Mouse (Mus musculus) myocyte (in vitro differentiated cells): ENCODE measurements around the gene Gabpb1. TPM values are rescaled to one million over a fixed set of nuclear protein-coding genes. Genes with fewer than 3 reads are reported as not detected.

ENCODE experiments used
- H3K27me3 ChIP-seq: one replicate; pipeline ENCODE4 v1.6.1; 2011; ENCODE audit not compliant: control insufficient read depth, insufficient read depth, insufficient read length
- H3K36me3 ChIP-seq: one replicate; pipeline ENCODE4 v1.6.1; 2011; ENCODE audit not compliant: control insufficient read depth, insufficient read depth
- H3K4me2 ChIP-seq: one replicate; pipeline ENCODE4 v1.6.1; 2011; ENCODE audit warnings: low read depth, control low read depth
- H3K4me3 ChIP-seq: one replicate; pipeline ENCODE4 v1.5.1; 2011; ENCODE audit warnings: mild to moderate bottlenecking, control low read depth, moderate library complexity
- H3K79me2 ChIP-seq: one replicate; pipeline ENCODE4 v1.6.1; 2011; ENCODE audit not compliant: control insufficient read depth, insufficient read depth
- H3ac ChIP-seq: one replicate; pipeline ENCODE4 v1.6.1; 2011; ENCODE audit not compliant: control insufficient read depth, insufficient read length
- CEBPB ChIP-seq: IDR thresholded peaks from 2 replicates; pipeline ENCODE4 v1.6.1; 2011; ENCODE audit warnings: mild to moderate bottlenecking, moderate library complexity; ENCODE audit not compliant: poor library complexity, insufficient read depth, severe bottlenecking
- E2F4 ChIP-seq: IDR thresholded peaks from one replicate; pipeline ENCODE4 v1.6.1; 2011; ENCODE audit warnings: mild to moderate bottlenecking, control low read depth, moderate library complexity; ENCODE audit not compliant: insufficient read depth
- MAX ChIP-seq: IDR thresholded peaks from one replicate; pipeline ENCODE4 v1.6.1; 2011; ENCODE audit warnings: low read depth, mild to moderate bottlenecking, control low read depth
- MYOD1 ChIP-seq, 3 experiments: IDR thresholded peaks; one replicate each; pipeline ENCODE4 v1.6.1; 2011; ENCODE audit warnings: control low read depth in 2 of 3, low read depth in 2 of 3, mild to moderate bottlenecking in 2 of 3, moderate library complexity in 1 of 3; ENCODE audit not compliant: insufficient read length in 2 of 3, control insufficient read depth in 1 of 3
- MYOG ChIP-seq, 3 experiments: IDR thresholded peaks; one replicate each; pipeline ENCODE4 v1.6.1; 2011; ENCODE audit warnings: control low read depth in 2 of 3, low read depth in 2 of 3, mild to moderate bottlenecking in 2 of 3; ENCODE audit not compliant: insufficient read length in 2 of 3, control insufficient read depth in 1 of 3, insufficient read depth in 1 of 3
- POLR2A ChIP-seq: IDR thresholded peaks from one replicate; pipeline ENCODE4 v1.6.1; 2011; ENCODE audit warnings: low read depth, mild to moderate bottlenecking, control low read depth, moderate library complexity; ENCODE audit not compliant: insufficient read length
- POLR2AphosphoS2 ChIP-seq: IDR thresholded peaks from one replicate; pipeline ENCODE4 v1.6.1; 2011; ENCODE audit warnings: low read depth, control low read depth; ENCODE audit not compliant: insufficient read length
- REST ChIP-seq: IDR thresholded peaks from one replicate; pipeline ENCODE4 v1.6.1; 2011; ENCODE audit warnings: mild to moderate bottlenecking, control low read depth, moderate library complexity; ENCODE audit not compliant: insufficient read depth, insufficient read length
- SRF ChIP-seq: IDR thresholded peaks from one replicate; pipeline ENCODE4 v1.6.1; 2011; ENCODE audit warnings: low read depth; ENCODE audit not compliant: control insufficient read depth, insufficient read length
- TCF12 ChIP-seq: IDR thresholded peaks from one replicate; pipeline ENCODE4 v1.6.1; 2011; ENCODE audit warnings: mild to moderate bottlenecking, control low read depth; ENCODE audit not compliant: poor library complexity, insufficient read depth, severe bottlenecking
- TCF3 ChIP-seq: IDR thresholded peaks from one replicate; pipeline ENCODE4 v1.6.1; 2011; ENCODE audit warnings: low read depth, control low read depth; ENCODE audit not compliant: insufficient read length
- USF1 ChIP-seq: IDR thresholded peaks from one replicate; pipeline ENCODE4 v1.6.1; 2011; ENCODE audit warnings: low read depth, mild to moderate bottlenecking, control low read depth, moderate library complexity
- polyA plus RNA-seq: library from polyadenylated mRNA; unstranded; fragments of >200 nt; fragmentation: generic; extraction: Trizol; gene quantifications from one replicate; pipeline ENCODE4 v1.2.1, GENCODE M21; 2012; ENCODE audit warnings: missing spikeins

The Gabpb1 gene
- polyA plus RNA-seq, 1 experiment, result 12.3 TPM

GRCm38 (mm10) chr2:126707438-126707779 lies 31.3 kb upstream of the Gabpb1 start:
- H3K36me3 ChIP-seq, result no peaks in the 10 kb centered on the region
- peaks cover 47% of the 10 kb centered on the region for H3K79me2 ChIP-seq
- TF ChIP-seq USF1 (no peak), MAX (no peak), MYOD1 (IDR thresholded peaks at IDR 0.05; ENCODE audit: control insufficient read depth in 1 of 3, insufficient read length in 2 of 3, low read depth in 2 of 3) (peak in 1 of 3 experiments; percentile 13), MYOG (IDR thresholded peaks at IDR 0.05; ENCODE audit: control insufficient read depth in 1 of 3, insufficient read depth in 1 of 3, insufficient read length in 2 of 3, low read depth in 2 of 3) (peak in 1 of 3 experiments; percentile 44), E2F4 (no peak), TCF3 (no peak), SRF (no peak), POLR2AphosphoS2 (no peak)
- peak overlapping the region; percentile 92 for H3K4me2 ChIP-seq
- H3ac ChIP-seq, result peak overlapping the region; percentile 66
- H3K27me3 ChIP-seq, result no peaks in the 10 kb centered on the region
- H3K4me3 ChIP-seq, result peak overlapping the region; percentile 59

GRCm38 (mm10) chr2:126706759-126707437 lies 30.8 kb upstream of the Gabpb1 start, which contains the start of gene Usp8:
TSS of gene Usp8 (plus strand) at chr2:126707328.
- TF ChIP-seq MYOG (IDR thresholded peaks at IDR 0.05; ENCODE audit: control insufficient read depth in 1 of 3, insufficient read depth in 1 of 3, insufficient read length in 2 of 3, low read depth in 2 of 3) (no peak), CEBPB (no peak), POLR2AphosphoS2 (peak; percentile 98), TCF3 (no peak), TCF12 (no peak), E2F4 (no peak), USF1 (no peak), MAX (peak; percentile 41), REST (no peak), POLR2A (peak; percentile 99), SRF (peak; percentile 53), MYOD1 (IDR thresholded peaks at IDR 0.05; ENCODE audit: control insufficient read depth in 1 of 3, insufficient read length in 2 of 3, low read depth in 2 of 3) (no peak)
- Histone ChIP-seq H3K4me3 (peak within 1 kb of the TSS; percentile 59), H3K4me2 (peak within 1 kb of the TSS; percentile 92)

GRCm38 (mm10) chr2:126695285-126695684 lies 19.1 kb upstream of the Gabpb1 start:
- TF ChIP-seq CEBPB (0 out of 2 replicates have a peak, but pooled peaks have one; percentile 32), TCF3 (no peak)
- H3K4me2 ChIP-seq, result no peak overlapping the region
- H3K4me3 ChIP-seq, result no peak overlapping the region
- no peaks in the 10 kb centered on the region for H3K79me2 ChIP-seq
- H3ac ChIP-seq, result no peak overlapping the region
- H3K36me3 ChIP-seq, result no peaks in the 10 kb centered on the region
- peaks cover 15% of the 10 kb centered on the region for H3K27me3 ChIP-seq

More at GRCm38 (mm10) chr2:126706759-126707437, 30.8 kb upstream of the Gabpb1 start, which contains the start of gene Usp8:
- peaks cover 42% of the 10 kb centered on the region for H3K79me2 ChIP-seq
- peak within 1 kb of the TSS; percentile 66 for H3ac ChIP-seq
- H3K36me3 ChIP-seq, result no peaks in the 10 kb centered on the region
- no peaks in the 10 kb centered on the region for H3K27me3 ChIP-seq

GRCm38 (mm10) chr2:126691290-126691689 lies 15.2 kb upstream of the Gabpb1 start:
- Histone ChIP-seq H3K4me3 (no peak overlapping the region), H3K79me2 (no peaks in the 10 kb centered on the region)
- TF ChIP-seq MYOD1 (IDR thresholded peaks at IDR 0.05; ENCODE audit: control insufficient read depth in 1 of 3, insufficient read length in 2 of 3, low read depth in 2 of 3) (no peak), USF1 (no peak), TCF12 (no peak), POLR2AphosphoS2 (no peak), TCF3 (no peak), REST (no peak), POLR2A (no peak), MYOG (IDR thresholded peaks at IDR 0.05; ENCODE audit: control insufficient read depth in 1 of 3, insufficient read depth in 1 of 3, insufficient read length in 2 of 3, low read depth in 2 of 3) (no peak), SRF (no peak), CEBPB (no peak), E2F4 (no peak), MAX (no peak)

GRCm38 (mm10) chr2:126682937-126683336 lies 6.8 kb upstream of the Gabpb1 start:
- Histone ChIP-seq H3K36me3 (peaks cover 7% of the 10 kb centered on the region), H3K4me2 (no peak overlapping the region)
- TF ChIP-seq MYOG (IDR thresholded peaks at IDR 0.05; ENCODE audit: control insufficient read depth in 1 of 3, insufficient read depth in 1 of 3, insufficient read length in 2 of 3, low read depth in 2 of 3), result no peak
- TF ChIP-seq TCF3, result no peak

More at GRCm38 (mm10) chr2:126691290-126691689, 15.2 kb upstream of the Gabpb1 start:
- Histone ChIP-seq H3K27me3 (peaks cover 12% of the 10 kb centered on the region), H3K4me2 (no peak overlapping the region), H3K36me3 (no peaks in the 10 kb centered on the region), H3ac (no peak overlapping the region)

More at GRCm38 (mm10) chr2:126682937-126683336, 6.8 kb upstream of the Gabpb1 start:
- H3K27me3 ChIP-seq, result no peaks in the 10 kb centered on the region
- H3K79me2 ChIP-seq, result peaks cover 16% of the 10 kb centered on the region
- no peak overlapping the region for H3ac ChIP-seq
- no peak overlapping the region for H3K4me3 ChIP-seq
